Mouse (Mus musculus): ENCODE measurements around the gene Col6a3. TPM values are rescaled to one million over a fixed set of nuclear protein-coding genes. Genes with fewer than 3 reads are reported as not detected.

The Col6a3 gene
- 100 to 1,000 TPM; 299 to 378 TPM for total RNA-seq (2021)
- long read RNA-seq, experiment 1, partial matches to known transcripts: 25 of 32 reads
- long read RNA-seq, experiment 1, other reads (novel, unspliced or antisense): 7 of 32 reads
- long read RNA-seq, experiment 2, partial matches to known transcripts: 24 of 28 reads
- long read RNA-seq, experiment 2, other reads (novel, unspliced or antisense): 4 of 28 reads

DNA sequence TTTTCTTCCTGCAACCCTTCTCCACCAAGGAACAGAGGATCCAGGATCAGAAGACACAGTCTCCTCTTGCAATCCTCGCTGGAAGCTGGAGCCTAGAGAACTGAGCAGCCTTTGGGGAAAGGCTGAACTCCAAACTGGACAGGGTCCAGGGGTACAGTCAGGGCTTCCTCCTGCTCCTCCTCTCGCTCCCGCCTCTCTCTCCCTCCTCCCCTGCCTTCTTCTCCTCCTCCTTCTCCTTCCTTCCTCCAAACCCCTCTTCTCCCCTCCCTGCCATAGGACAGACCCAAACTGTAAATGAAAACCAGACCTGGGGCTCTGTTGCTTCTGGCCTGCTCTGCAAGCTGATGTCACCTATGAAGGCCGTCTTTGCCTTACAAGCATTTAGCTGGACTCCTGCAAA lies at the start of gene Col6a3:
Gene Col6a3, minus strand, starts transcription at position 136 of the 400 bp plus-strand sequence.
- DNase-seq: peak; percentile 72

- DNase-seq: no peak
Observed at GRCm38 (mm10) chr1:90885771-90886460, 42.1 kb upstream of the Col6a3 start.

- no peak for DNase-seq
Observed at GRCm38 (mm10) chr1:90876486-90877270, 32.9 kb upstream of the Col6a3 start.

DNA sequence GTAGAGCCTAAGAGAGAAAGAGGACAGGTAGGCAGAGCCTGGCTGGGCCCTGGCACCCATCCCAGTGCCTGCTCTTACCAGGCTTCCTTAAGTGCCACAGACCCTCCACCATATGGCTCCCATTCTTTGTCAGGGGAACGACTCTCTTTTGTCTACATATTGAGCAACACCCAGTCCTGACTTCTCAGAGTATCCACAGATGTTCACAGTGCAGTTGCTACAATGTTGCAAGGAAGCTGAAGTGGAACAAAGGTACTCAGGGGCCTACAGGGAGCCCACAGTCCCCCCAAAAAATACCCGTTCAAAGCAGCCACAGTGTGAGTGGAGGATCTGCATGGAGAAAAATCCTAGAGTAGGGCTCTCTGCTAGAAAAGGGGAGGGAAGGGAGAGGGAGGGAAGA lies 32.2 kb upstream of the Col6a3 start:
- DNase-seq: no peak

DNA sequence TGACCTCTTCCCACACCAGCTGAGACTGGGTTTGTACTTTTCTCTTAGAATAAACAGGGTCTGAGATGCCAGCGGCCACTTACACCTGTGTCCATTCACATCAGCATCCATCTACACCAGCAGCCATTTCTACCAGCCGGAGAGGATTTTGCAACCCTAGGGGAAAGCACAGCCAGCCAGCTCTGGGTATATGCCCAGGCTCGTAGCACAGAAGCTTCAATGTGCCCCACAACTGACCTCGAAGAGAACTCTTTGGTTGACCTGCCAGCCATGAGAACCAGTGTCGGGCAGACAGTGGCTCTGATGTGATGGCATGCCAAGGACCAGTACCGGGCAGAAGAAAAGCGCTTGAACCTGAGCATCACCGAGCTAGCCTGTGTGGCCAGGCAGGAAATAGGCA lies 31.6 kb upstream of the Col6a3 start:
- no peak for DNase-seq

- DNase-seq: no peak
Observed at GRCm38 (mm10) chr1:90870581-90870980, 26.8 kb upstream of the Col6a3 start.

DNA sequence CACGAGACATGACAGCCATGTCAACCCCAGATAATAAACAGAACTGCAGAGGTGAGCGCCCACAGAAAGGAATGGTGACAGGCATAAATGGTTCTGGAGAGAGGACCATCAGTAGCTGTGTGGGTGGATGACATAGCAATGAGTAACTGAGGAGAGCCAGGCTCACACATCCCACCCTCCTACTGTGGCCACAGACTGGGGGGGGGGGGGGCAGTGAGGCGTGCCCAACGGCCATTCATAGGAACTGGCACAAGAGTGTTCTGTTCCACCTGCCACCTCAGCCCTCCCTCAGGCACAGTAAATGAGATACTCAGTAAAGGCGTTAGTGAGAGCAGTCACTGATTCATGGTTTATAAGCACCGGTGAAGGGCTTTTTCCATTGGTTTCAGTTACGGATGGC lies 23.0 kb upstream of the Col6a3 start:
- no peak for DNase-seq

- no peak for DNase-seq
Observed at GRCm38 (mm10) chr1:90855880-90856279, 12.1 kb upstream of the Col6a3 start.

DNA sequence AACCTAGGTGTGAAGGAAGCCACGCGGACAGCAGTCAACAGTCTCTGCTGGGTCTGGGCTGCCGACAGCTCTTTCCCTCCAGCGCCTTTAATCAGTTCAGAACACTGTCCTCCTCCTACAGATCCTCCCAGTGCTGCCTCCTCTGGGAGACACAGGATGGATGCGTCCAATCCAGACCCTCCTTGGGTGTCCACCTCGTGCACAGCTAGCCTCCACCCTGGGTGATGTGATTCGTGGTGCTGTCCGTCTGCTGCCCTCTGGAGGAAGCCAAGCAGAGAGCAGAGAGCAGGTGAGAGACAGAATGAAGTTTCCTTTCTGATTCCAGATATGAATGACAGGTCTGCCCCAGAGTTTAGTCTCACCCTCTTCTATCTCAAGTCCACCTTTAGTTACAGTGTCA lies 6.1 kb upstream of the Col6a3 start:
- peak; percentile 31 for DNase-seq

DNA sequence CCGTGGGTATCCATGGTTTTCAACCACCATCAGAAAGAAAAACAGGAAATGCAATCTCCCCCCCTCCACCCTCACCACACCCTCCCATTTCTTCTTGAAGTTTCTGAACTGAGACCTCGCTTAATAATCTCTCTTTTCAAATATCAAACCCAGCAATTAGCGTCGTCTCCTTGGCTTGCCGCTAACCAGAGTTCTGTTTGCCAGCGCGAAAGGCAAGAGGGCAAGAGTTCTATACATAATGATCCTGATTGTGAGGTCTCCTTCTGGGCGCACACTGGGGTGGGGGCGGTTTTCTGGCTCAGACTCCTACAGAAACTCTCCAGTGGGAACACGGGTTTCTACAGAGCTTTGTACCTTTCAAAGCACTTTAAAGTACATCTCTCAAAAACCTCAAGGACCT lies 1.4 kb upstream of the Col6a3 start:
- DNase-seq: no peak

- DNase-seq: peak; percentile 44
Observed at GRCm38 (mm10) chr1:90842789-90843587, 783 bp downstream of the Col6a3 start.

DNA sequence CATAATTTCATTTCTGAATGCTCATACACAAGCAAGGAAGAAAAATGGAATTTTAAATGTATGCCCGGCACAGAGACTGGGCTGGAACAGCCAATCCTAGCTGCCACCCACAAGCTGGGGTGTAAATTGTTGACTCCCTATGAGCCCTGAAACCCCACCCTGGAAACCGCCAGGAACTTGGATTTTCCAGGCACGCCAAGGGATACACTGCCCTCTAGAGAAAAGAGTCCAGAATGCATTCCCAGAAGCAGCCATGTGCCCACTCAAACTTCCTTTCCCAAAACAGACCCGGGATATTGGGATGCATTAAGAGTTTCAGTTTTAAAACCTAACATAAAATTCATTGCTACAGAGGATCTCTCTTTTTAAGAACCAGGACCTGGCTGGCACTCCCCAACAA lies 3.5 kb downstream of the Col6a3 start:
- DNase-seq: peak; percentile 38

DNA sequence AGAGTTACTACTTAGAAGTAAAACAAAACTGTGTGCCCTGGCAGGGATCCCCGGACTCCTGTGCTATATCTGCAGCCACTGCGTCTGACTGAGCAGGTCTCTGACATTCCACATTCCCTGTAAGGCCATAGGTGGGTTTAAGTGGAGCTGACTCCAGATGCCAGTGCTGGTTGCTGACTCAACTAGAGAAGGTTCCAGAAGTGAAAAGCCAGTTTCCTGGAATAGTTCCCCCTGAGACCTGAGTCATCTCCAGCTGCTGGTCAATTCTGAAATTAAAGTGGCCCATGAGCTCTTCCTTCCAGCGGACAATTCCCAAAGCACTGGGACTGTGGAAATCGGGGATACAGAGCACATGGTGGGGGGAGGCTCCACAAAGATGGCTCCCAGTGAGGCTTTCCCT lies 5.1 kb downstream of the Col6a3 start:
- DNase-seq: peak; percentile 48

GRCm38 (mm10) chr1:90838221-90838620 lies 5.5 kb downstream of the Col6a3 start:
- DNase-seq: peak; percentile 30

DNA sequence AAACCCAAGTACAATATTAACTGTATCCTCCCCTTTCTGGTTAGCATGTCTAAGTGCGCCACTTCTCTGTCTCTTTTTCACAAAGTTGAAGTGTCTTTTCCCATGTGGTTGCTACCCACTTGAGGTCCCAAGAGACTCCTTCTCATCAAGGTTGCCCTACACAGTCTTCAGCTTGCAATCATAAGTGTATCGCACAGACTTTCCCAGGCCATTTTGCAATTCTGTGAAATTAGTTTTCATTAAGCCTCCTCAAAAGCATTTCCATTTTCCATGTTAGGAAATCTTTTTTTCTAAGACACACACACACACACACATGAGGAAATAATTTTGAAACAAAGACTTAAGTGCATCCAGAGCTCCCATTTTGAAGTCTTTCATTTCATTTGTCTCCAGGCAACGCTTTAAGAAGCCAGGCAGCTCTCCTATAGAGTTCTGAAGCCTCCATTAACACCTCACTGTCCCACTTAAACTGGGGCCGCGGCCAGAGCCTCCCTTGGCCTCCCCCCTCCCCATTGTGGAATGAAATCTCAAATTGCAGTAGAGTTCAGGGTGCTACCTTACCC lies 7.5 kb downstream of the Col6a3 start:
- DNase-seq: no peak

DNA sequence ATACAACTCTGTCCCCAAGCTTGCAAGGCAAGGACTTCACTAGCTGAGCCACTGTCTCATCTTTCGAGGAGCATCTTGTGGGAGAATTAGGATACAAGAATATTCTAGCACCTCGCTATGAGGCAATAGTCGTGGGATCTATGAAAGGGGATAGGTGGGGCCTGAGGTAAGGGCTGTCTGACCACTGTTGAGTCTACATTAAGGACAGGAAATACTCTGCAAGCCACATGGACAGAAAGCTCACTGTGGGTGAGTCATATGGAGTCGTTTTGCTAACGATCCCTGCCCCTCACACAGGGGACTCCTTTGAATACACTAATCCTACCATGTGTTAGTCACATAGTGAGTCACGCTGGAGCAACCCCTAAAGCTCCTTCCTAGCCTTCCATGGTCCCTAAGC lies 9.1 kb downstream of the Col6a3 start:
- DNase-seq: no peak

DNA sequence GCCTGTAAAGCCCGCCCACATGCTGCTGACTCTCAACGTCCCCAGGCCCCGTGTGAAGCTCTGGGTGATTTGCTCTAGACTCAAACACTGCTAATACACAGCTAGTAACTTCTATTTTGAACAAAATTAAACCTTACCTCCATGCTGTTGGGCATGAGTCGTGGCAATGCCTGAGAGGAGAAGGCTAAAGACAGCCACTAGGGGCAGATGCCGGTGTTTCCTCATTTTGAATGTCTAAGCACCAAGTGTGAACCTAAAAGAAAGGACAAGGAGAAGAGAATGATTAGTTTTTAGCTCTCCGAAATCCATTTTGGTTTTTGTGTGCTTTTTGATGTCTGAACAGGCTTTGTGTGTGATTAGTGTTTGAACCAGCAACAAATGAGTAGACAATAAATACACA lies 13.8 kb downstream of the Col6a3 start:
- no peak for DNase-seq

DNA sequence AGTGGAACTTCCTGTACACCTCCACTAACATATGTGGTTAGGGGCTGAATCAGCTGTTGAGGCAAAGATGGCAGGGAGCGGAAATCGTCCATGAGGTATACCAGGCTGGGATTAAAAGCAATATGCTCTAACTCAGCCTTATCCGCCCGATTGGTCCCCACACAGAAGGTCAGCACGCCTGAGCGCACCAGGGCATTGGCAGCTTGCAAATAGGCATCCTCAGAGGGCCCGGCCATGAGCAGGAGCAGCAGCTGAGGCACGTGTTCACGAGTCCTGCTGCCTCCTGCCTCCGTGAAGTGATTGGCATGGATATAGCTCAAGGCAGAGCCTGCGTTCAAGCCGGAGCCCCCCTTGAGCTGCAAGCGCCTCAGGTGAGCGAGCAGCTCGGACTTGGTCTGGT lies 30.5 kb downstream of the Col6a3 start:
- no peak for DNase-seq

GRCm38 (mm10) chr1:90808930-90809329 lies 34.8 kb downstream of the Col6a3 start:
- no peak for DNase-seq

DNA sequence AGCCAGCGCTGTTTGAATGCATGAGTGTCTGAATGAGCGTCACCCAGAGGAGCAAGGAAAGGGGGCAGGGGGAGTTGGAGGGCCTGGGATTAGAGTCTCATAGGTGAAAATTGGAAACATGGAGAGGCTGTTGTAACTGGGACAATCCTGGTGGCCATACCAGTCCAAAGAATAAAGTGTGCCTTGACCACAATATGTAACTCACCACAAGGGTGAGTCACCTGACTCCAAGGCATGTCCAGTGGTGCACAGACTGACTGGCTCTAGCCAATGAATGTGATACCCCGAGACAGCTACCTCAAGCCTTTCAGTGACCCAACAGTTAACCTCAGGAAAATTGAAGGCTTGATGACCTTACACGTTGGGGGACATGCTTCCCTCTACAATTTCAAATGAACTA lies 40.7 kb downstream of the Col6a3 start:
- no peak for DNase-seq

- DNase-seq: no peak
Observed at GRCm38 (mm10) chr1:90801067-90801466, 42.7 kb downstream of the Col6a3 start.

- DNase-seq: no peak
Observed at GRCm38 (mm10) chr1:90800466-90800865, 43.3 kb downstream of the Col6a3 start.

Measured in gastrocnemius, postnatal 10 days (tissue).